16 mouse cellular contexts compared by ENCODE assay signal in the genomic region with DNA sequence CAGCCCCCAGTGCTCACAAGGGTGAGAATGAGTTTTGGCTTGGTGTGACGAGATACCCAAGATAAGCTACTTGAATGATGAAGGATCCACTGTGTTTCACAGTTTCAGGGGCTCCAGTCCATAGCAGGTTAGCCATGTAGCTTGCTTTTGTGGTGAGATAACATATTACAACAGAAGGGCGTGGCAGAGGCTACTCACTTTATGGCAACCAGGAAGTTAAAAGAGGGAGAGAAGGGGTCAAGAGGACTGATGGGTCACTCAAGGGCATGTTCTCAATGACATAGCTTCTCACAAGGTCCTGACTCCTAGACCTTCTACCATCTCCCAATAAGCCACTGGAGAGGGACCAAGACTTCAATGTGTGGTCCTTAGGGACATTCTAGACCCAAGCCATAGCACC.
"Had no signal": no experiment of that assay in that cellular context is flagged by ENCODE, and none has a peak within 500 bp of the region (broad histone marks: within the 10 kb centered on the region; RNA-seq: fewer than 3 reads in every experiment).

No protein-coding gene starts in this region.

- H3K9me3 ChIP-seq: neural tube, embryonic 13.5 days; neural tube, embryonic 15.5 days; stomach, embryonic 15.5 days had no signal

- H3K4me3 ChIP-seq: neural tube, embryonic 13.5 days; neural tube, embryonic 15.5 days; stomach, embryonic 15.5 days had no signal

- H3K4me2 ChIP-seq: neural tube, embryonic 13.5 days; neural tube, embryonic 15.5 days; stomach, embryonic 15.5 days had no signal

- H3K9ac ChIP-seq: neural tube, embryonic 13.5 days; neural tube, embryonic 15.5 days; stomach, embryonic 15.5 days had no signal

- H3K36me3 ChIP-seq: neural tube, embryonic 13.5 days; neural tube, embryonic 15.5 days; stomach, embryonic 15.5 days had no signal

- DNase-seq: retina, postnatal 1 day; right cerebral cortex, adult 18-20 months; right cerebral cortex, postnatal 14 days; right cerebral cortex, postnatal 25 days; right cerebral cortex, postnatal 4 days; spleen, adult 18-20 months; thymus, adult 18-20 months; thymus, adult 2 months; thymus, postnatal 14 days; thymus, postnatal 25 days; thymus, postnatal 36 days; thymus, postnatal 4 days had no signal

- H3K4me1 ChIP-seq: stomach, embryonic 15.5 days had no signal

- H3K27ac ChIP-seq: neural tube, embryonic 13.5 days; neural tube, embryonic 15.5 days; stomach, embryonic 15.5 days; stomach, postnatal 0 days had no signal

- H3K27me3 ChIP-seq: neural tube, embryonic 13.5 days; neural tube, embryonic 15.5 days; stomach, embryonic 15.5 days had no signal
